Mouse (Mus musculus): ENCODE results near the gene Tomm20.

GRCm38 (mm10) chr8:126908805-126909204 is 36.8 kb downstream of the Tomm20 start:
- peak; percentile 35 for TF ChIP-seq CTCF (IDR thresholded peaks at IDR 0.05; ENCODE audit: low read depth)
- TF ChIP-seq EP300 (optimal IDR thresholded peaks at IDR 0.05), result no peak
